Mouse (Mus musculus): ENCODE measurements around the gene Chst15. TPM values are rescaled to one million over a fixed set of nuclear protein-coding genes. Genes with fewer than 3 reads are reported as not detected.

The Chst15 gene
- total RNA-seq (2021): 1 to 10 TPM; 7.8 to 9.5 TPM

DNA sequence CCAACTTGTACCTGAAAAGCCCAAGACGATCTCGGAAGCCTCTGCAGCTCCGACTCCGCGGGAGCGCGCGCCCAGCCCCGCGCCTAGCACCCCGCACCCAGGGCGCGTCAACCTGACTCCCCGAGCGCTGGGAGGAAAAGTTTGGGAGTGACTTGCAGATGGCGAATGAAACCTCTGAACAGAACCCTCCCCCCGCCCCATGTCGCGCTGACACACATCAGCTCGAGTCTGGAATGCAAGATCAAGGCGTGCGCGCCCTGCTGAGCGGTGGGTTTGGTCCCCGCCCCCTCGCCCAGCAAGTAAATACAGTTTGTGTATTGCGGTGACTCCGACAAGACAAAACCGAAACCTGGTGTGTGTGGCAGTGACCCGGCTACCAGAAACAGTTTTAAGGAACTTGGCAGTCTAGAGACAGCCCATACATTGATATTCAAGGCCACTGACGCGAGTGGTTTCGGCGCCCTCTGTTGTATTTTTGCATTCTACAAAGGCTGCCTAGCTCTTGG lies at the start of gene Chst15:
Gene Chst15, minus strand, starts transcription at position 193 of the 506 bp plus-strand sequence.
- peak; percentile 39 for DNase-seq (ENCODE audit: low spot score)
- intact Hi-C loops (cut with DNase I): loop anchor here (2.0 to 5.0 kb wide), 4 partner anchors 80 to 234 kb away; no protein-coding TSS in a partner anchor

DNA sequence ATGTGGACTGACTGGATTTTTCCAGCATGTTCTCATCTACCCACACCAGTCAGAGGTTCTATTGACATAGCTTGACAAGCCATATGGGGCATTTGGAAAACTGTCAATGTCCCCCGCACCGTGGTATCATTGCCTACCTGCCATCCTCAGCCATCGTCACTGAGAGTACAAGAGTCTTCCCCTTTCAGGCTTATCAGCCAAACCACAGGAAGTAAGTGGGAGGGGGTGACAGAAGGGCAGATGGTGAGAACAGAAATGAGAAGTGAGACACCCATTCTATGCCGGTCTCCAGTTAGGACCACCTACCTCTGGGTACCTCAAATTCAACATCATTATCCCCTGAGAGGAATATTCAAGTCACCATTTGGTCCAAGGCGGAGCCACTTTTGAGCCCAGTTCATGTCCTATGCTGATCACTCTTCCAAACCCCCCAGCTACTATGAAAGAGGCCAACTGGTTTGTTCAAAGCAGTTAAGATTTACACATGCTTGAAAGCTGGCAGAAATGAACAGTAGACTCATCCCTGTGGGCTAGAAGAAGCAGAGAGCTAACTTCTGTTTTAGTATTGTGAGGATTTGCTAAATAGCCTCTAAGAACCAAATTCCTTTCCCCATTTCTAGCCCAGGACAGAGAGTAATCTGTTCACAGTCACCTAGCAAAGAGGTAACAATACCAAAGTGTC lies 48.8 kb upstream of the Chst15 start:
- no peak for DNase-seq (ENCODE audit: low spot score)
- intact Hi-C loops (cut with DNase I): no loop called here

DNA sequence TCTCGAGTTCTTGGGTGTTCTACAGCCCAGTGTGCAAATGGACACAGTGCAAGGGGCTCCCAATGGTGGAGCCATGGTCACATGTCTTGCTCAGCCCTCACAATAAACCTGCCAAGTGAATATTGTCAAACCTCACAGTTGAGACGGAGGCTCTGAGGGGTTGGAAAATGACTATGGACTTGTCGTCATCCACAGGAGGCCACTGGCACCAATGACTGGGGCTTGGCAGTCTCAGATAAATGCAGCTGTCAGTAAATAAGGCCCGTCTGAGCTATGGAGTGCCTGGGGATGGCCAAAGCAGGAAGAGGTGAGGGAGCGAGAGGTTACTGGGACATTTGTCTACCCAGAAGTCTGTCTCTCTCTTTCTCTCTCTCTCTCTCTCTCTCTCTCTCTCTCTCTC lies 48.1 kb upstream of the Chst15 start:
- no peak for DNase-seq (ENCODE audit: low spot score)
- intact Hi-C loops (cut with DNase I): no loop called here

DNA sequence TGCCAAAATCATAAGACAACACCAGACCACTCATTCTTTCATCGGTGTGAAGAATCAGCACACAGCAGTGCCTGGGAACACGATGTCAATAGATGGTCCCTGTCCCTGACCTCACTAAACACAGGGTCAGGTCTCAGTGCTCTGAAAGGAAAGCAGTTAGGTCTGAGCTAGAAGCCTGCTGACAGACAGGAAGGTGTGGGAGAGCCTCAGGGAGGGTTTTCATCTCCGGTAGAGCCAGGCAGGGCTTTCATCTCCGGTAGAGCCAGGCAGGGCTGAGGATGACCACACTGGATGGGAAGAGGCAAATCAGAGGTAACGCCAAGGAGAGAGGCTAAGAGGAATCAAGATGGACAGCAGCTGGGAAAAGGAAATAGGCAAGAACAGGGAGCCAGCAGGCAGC lies 47.5 kb upstream of the Chst15 start:
- DNase-seq (ENCODE audit: low spot score): no peak
- intact Hi-C loops (cut with DNase I): no loop called here

DNA sequence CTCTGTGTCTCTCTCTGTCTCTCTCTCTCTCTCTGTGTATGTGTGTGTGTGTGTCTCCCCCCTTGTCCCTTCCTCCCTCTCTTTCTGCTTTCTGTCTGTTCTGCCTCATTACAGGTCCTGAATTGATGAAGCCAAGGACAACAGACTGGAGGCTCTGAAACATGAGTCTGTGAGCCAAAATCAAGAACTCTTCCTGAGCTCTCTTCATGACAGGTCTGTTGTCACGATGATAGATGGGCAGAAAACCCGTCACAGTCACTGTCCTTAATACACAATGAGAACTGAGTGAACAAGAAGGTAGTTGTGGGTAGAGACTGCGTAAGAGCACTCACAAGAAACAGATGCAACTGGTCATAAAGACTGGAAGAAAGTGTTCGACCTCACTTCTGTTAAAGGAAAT lies 43.3 kb upstream of the Chst15 start:
- intact Hi-C loops (cut with DNase I): no loop called here
- no peak for DNase-seq (ENCODE audit: low spot score)

DNA sequence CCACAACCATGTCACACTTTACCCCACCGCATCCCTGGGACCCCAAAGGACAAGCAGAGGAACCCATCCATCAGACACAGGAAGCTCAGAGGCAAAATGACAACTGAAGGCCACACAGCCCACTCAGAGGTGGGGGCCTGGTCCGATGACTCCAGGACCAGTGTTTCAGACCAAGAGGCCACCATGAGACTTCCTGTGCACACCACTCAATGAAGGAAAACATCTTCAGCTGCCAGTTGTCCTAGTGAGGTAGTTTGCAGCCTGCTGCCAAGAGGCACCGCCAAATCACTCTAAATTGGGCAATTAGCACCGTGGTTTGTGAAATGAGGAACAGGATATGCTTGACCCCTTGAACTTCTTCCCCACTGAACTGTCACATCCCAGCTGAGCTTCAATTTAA lies 41.7 kb upstream of the Chst15 start:
- intact Hi-C loops (cut with DNase I): loop anchor here (5.0 kb wide), 1 partner anchor 59 kb away; no protein-coding TSS in a partner anchor
- DNase-seq (ENCODE audit: low spot score): no peak

DNA sequence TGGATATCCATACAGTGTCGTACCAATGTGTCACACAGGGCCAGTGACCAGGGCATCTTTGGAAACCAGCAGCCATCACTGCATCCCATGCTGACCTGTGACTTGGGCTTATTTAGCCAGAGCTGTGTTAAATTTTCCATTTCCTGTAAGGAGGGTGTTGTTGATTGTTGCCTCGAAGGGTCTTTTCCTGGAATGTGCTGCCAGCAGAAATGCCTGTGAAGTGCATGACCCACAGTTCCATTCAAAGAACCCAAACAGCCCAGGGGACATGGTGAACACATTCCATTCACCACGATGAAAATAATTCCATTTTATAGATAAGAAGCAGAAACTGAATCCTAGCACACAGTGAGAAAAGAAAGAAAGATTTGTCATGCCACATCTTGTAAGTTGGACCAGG lies 41.2 kb upstream of the Chst15 start:
- DNase-seq (ENCODE audit: low spot score): no peak
- intact Hi-C loops (cut with DNase I): loop anchor here (5.0 kb wide), 1 partner anchor 59 kb away; no protein-coding TSS in a partner anchor

DNA sequence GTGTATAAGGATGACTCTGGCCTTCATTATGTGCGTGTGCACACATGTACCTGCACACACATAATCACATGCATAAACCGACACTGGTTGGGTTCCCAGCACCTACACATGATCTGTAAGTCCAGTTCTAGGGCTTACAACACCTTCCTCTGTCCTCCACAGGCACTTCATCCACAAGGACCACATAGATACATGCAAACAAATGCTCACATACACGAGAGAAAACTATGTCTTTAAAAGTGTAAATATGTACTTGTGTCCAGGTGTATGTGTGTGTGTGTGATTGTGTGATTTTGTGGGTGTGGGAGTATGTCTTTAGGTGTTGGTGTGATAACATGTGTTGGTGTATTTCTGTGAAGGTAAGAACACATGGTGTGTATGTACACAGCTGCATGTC lies 40.8 kb upstream of the Chst15 start:
- DNase-seq (ENCODE audit: low spot score): no peak
- intact Hi-C loops (cut with DNase I): loop anchor here (5.0 kb wide), 1 partner anchor 59 kb away; no protein-coding TSS in a partner anchor

DNA sequence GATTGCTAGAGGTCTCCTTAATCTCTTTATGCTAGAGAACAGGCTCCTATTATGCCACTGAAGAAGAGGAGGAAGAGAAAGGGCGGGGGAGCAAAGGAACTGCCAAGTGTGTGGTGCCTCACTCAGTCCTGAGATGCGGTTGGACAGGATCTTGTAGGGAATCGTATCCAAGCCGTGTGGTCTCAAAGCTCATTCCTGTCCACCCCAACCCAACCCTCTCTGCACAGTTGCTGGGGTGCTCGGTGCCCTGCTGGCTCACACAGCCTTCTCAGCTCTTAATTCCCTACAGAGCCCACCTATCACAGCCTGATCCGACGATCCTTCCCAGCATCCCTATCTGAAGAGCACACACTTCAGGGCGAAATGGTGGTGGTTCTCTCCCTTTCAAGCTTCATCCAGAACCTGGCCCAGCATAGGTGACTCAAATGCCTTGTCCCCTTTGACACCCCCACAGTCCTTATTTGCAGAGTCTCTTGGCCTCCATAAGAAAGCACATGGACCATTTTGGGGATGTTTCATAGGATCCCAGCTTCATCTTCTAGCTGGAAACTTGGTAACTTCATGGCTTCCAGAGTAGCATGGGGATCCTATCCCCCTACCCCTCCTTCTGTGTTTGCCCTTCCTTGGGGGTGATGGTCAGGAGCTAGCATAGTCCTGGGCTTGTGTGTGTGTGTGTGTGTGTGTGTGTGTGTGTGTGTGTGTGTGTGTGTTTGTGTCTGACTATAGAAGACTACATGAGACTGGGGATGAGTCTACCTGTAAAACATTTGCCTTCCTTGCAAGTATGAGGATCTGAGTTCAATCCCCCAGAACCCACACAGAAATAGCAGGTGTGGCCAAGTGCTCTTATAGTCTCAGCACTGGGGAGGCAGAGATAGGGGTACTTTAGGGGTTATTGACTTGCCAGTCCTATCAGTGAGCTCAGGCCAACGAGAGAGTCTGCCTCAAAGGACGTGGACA lies 40.1 kb upstream of the Chst15 start:
- DNase-seq (ENCODE audit: low spot score): no peak
- intact Hi-C loops (cut with DNase I): loop anchor here (5.0 kb wide), 1 partner anchor 60 kb away; no protein-coding TSS in a partner anchor

DNA sequence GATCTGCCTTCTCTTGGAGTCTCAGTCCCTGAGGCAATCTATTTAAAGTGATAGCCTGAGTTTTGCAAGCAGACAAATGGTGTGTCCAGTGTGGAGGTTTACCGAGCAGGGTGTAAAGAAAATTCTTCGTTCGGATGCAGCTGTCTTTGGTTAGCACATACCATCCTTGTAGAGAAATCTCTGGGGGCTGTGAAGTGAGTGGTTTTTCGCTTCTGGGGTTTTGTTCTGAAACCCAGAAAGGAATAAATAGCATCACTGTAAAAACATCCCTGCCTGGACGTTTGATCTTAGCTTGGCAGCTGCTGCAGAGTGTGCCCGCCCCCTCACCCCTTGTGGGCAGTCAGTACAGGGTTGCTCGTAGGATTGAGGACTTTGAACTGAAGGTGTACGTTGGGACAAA lies 39.2 kb upstream of the Chst15 start:
- intact Hi-C loops (cut with DNase I): loop anchor here (5.0 kb wide), 1 partner anchor 61 kb away; no protein-coding TSS in a partner anchor
- no peak for DNase-seq (ENCODE audit: low spot score)

DNA sequence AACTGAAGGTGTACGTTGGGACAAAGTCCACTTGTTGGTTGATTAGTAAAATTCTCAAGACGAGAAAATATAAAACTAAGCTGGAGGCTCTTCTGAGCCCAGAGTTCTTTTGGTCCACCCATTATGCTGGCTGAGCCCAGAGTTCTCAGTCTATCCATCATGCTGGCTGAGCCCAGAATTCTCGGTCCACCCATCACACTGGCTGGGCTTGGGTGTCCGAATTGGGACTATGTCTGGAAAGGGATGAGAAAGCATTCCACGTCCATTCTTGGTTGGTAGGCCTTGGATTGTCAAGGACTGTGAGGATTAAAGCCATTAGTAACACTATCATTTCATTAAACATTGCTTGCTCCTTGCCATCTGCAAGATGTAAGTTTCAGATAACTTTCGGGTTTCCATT lies 38.7 kb upstream of the Chst15 start:
- intact Hi-C loops (cut with DNase I): loop anchor here (5.0 kb wide), 1 partner anchor 62 kb away; no protein-coding TSS in a partner anchor
- no peak for DNase-seq (ENCODE audit: low spot score)

DNA sequence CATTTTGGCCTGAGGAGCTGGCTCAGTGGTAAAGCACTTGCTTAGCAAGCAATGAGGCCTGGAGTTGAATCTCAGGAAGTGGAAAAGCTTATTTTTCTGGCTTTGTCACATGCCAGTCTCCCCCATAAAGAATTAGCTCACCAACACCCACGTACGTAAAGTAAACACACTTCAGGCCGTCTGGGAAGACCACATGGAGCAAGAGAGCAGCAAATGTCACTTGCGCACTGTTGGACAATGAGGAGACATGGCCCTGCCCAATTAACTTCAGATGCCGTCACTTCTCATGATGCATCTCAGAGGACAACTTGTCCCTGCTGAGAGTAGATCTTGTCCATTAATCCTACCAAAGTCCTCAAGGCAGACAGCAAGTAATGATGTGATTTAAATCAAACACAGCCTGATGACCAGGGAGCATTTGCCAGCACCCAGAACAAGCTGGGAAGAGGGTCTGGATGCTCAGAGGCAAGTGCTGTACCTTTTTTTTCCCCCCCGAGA lies 32.1 kb upstream of the Chst15 start:
- no peak for DNase-seq (ENCODE audit: low spot score)
- intact Hi-C loops (cut with DNase I): no loop called here

DNA sequence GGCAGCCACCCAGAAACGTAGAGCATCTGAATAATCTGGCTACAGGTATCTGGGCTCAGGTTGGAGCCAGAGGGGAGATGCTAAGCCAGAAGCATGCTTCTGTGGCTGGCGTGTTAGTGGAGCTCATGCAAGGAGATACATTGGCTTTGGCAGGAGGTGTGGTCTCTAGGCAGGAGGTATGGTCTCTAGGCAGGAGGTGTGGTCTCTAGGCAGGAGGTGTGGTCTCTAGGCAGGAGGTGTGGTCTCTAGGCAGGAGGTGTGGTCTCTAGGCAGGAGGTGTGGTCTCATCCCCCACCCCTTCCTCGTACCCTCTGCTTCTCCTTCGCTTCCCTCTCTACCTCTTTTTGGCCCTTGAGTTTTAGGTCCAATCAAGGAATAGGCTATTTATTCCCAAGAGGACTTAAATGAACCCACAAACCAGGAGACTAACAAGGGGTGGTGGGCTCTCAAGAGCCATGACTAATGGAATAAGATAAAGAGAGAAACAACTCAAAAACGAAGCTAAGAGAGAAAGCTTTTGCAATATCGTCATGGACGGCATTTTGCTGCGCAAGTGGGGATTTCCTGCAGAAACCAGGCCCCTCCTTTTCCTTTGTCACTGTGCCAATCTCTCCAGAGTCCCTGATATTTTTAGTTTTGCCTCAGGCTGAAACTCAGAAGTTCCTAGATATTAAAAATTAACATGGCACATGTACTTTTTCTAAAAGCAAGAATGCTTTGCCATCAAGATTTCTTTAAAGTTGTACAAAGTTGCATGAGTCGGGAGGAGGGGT lies 30.4 kb upstream of the Chst15 start:
- DNase-seq (ENCODE audit: low spot score): no peak
- intact Hi-C loops (cut with DNase I): no loop called here

DNA sequence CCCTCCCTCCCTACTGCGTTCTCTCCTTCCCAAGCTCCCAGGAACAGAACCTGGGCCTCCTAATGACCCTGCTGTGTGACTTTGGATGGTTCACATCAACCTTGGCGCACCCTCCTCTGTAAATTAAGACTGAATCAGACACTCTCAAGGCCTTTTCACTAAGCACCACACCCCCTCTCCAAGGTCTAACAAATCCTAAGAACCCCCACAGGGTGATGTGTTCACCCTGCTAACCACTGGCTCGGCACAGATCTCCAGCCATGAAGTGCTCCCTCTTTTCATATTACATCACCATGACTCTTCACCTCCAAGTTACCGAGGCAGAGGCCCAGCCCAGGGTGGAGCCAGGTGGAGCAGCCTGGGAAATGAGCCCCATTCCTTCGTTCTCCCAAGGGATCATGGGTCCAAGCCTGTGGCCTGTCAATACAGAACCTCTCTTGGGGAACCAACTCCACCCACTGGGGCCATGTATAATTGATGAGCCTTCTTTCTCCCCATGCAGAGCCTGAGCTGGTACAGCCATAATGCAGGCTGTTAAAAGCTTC lies 28.6 kb upstream of the Chst15 start:
- intact Hi-C loops (cut with DNase I): no loop called here
- DNase-seq (ENCODE audit: low spot score): no peak

DNA sequence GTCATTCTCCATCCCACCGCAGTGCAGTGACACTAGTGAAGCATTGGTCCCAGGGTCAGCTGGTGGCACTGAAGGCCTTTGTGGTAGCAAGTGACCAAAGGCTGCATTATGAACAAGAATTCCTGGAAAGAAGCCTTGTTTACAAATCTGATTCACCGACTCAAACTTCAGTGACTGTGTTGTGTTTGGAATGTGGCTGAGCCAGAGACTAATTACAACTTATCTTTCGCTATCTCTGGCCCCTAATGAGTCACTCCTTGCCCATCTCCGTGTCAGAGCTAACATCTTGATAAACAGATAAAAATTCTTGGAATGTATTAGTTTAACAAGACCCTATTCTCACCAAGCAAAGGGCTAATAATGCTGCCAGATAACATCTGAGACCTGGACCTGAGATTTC lies 27.6 kb upstream of the Chst15 start:
- intact Hi-C loops (cut with DNase I): no loop called here
- DNase-seq (ENCODE audit: low spot score): no peak

DNA sequence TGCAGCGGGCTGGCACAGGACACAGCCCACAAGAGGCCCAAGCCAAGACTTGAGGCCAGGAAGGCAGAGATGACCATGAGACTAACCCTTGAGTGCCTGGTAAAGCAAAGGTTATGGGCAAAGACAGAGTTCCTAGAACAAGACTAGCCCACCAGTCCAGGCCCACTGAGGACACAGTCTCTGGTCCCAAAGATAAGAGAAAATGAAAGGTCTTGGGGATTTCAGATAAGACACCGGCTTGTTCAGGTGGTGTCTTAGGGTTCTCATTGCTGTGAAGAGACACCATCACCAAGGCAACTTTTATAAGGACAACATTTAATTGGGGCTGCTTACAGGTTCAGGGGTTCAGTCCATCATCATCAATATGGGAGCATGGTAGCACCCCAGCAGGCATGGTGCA lies 26.9 kb upstream of the Chst15 start:
- no peak for DNase-seq (ENCODE audit: low spot score)
- intact Hi-C loops (cut with DNase I): no loop called here

DNA sequence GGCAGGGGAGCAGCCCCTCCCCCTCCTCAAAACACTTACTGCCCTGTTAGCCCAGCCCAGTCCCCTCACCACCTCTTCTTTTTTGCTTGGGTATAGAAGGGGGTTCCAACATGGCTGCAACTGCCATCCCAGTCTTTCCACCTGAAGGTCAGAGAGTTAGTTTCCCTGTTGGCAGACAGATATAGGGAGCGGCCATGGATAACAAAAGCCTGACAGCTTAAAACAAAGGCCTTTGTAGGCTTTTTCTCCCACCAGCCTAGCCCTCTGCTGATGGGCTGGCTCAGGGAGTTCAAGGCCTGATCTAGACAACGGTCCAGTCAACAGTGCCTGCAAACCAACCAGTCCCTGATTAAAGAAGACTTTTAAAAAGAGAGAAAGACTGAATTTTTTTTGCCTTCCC lies 26.1 kb upstream of the Chst15 start:
- no peak for DNase-seq (ENCODE audit: low spot score)
- intact Hi-C loops (cut with DNase I): no loop called here

DNA sequence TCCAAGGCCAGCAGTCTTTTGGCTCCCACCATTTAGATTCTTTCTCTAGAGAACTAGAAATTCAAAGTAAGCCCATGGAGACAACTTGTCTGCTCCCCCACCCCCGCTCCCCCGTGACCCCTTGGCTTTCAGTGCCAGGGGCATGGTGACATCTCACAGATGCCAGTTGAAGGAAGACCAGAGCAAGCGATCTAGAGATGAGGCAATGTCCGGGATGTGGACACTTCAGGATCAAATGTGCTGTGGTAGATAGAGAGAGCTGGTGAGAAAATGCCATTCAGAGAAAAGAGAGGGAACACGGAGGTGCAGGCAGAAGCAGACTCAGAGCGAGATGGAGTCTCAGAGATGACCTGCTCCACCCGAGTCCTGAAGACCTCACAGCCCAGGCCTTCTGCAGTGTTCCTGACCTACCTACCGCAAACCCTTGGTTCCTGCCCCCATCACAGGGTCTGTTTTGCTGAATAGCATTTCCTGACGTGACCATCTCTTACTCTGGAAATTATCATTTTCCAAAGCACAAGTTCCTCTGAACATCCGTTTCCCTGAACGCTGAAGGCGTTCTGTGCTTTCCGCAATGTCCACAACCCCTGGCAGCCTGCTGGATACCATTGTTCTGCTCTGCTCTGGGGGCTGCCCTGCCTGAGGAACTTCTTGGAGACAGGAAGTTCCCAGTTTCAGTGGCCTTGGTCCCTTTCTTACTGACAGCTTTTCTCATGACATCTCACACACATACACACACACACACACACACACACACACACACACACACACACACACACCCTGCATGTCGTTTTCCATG lies 22.2 kb upstream of the Chst15 start:
- intact Hi-C loops (cut with DNase I): loop anchor here (5.0 kb wide), 1 partner anchor 83 kb away; no protein-coding TSS in a partner anchor
- no peak for DNase-seq (ENCODE audit: low spot score)

Measured in heart, postnatal 25 days (tissue).